Comparison of ENCODE assay signal across 8 mouse cellular contexts in genomic region chr2:167631591-167632448, GRCm38 (mm10). TPM values are rescaled to one million over a fixed set of nuclear protein-coding genes. Genes with fewer than 3 reads are reported as not detected.
DNase-seq lines count a peak whose midpoint lies in the region; ATAC-seq lines count a peak whose summit lies in the region.

Gene Ube2v1, minus strand, starts transcription at chr2:167632095.

- H3K4me1 ChIP-seq in hindbrain, embryonic 16.5 days (ENCODE audit: control insufficient read depth, insufficient read depth, low read depth, low read length), result peaks cover 33% of the 10 kb centered on the region

- H3K27me3 ChIP-seq in hindbrain, embryonic 16.5 days (replicated peaks; ENCODE audit: control insufficient read depth, insufficient read depth, low read length), result no peaks in the 10 kb centered on the region

- H3K79me2 ChIP-seq in macrophage (ENCODE audit: inconsistent target), result peaks cover 54% of the 10 kb centered on the region

- no peaks in the 10 kb centered on the region for H3K9me3 ChIP-seq in hindbrain, embryonic 16.5 days (ENCODE audit: control insufficient read depth, low read length)

- H3K4me2 ChIP-seq in hindbrain, embryonic 16.5 days (ENCODE audit: low read length), result peak within 1 kb of the TSS; percentile 91

- peak; percentile 86 for ATAC-seq in hindbrain, embryonic 16.5 days

- peak within 1 kb of the TSS; percentile 93 for H3K27ac ChIP-seq in hindbrain, embryonic 16.5 days (ENCODE audit: low read depth, low read length)
- peak within 1 kb of the TSS; percentile 84 for H3K27ac ChIP-seq in macrophage

- peak; percentile 99 for DNase-seq in T-cell, adult 2 months (ENCODE audit: low spot score)
- DNase-seq in cerebellum, postnatal 36 days, result peak; percentile 96 to 97
- peak; percentile 97 for DNase-seq in gastrocnemius, adult 18-20 months (ENCODE audit: low spot score)
- DNase-seq in left cerebral cortex, adult 18-20 months (ENCODE audit: low spot score in 2 of 2), result peak; percentile 95 to 98
- peak; percentile 97 for DNase-seq in right cerebral cortex, adult 18-20 months
- DNase-seq in urinary bladder, postnatal 10 days (ENCODE audit: low spot score), result peak; percentile 89

- peak within 1 kb of the TSS; percentile 90 for H3K9ac ChIP-seq in hindbrain, embryonic 16.5 days (ENCODE audit: low read depth, low read length)

- peak within 1 kb of the TSS; percentile 79 for H3K4me3 ChIP-seq in hindbrain, embryonic 16.5 days (ENCODE audit: low read length)
- H3K4me3 ChIP-seq in macrophage (ENCODE audit: inconsistent target), result peak within 1 kb of the TSS; percentile 63

- H3K36me3 ChIP-seq in hindbrain, embryonic 16.5 days (ENCODE audit: control insufficient read depth, insufficient read depth, low read length), result no peaks in the 10 kb centered on the region
- peaks cover 7% of the 10 kb centered on the region; the same call in 1 of the 2 replicates for H3K36me3 ChIP-seq in macrophage (ENCODE audit: inconsistent target)

- WGBS in hindbrain, embryonic 16.5 days, result 1% methylated on average over 69 of the region's 87 CpGs
- under 1% methylated on average over 76 of the region's 87 CpGs for WGBS in macrophage (ENCODE audit: missing documents)

RNA-seq across cellular contexts. Expression of gene Ube2v1, which starts in this region (rescaled TPM):
- 100 to 1,000 TPM; 175 to 191 TPM for total RNA-seq in gastrocnemius, adult 18-20 months (2021)
- polyA plus RNA-seq in hindbrain, embryonic 16.5 days (2015; fragmentation: Nextera tagmentation; extraction: Ambion mirVana), result 390 and 393 TPM in 2 replicates
- 100 to 1,000 TPM; 259 to 266 TPM for total RNA-seq in left cerebral cortex, adult 18-20 months (2021)
- 10 to 100 TPM; 43.1 to 85.5 (median 59.3) TPM for total RNA-seq in macrophage (2018; cell fraction: chromatin; rRNA removed)
- 100 to 1,000 TPM; 142 to 211 (median 167) TPM for total RNA-seq in macrophage (2018; cell fraction: cytosol; rRNA removed)
- total RNA-seq in macrophage (2018; cell fraction: nucleus; rRNA removed), result 10 to 100 TPM; 35.1 to 99.4 (median 64.2) TPM
- polyA plus RNA-seq in macrophage (2018), result 152 to 209 TPM (median 172 TPM) in 3 replicates

Comparison
In these comparisons a context has a peak if more than half of its experiments do, and no peak if none do; other contexts are left out.
1. Peak in every context shown above with its lines: DNase-seq, ATAC-seq, H3K4me3 ChIP-seq and H3K27ac ChIP-seq.